Mouse (Mus musculus) kidney, postnatal 0 days (tissue): ENCODE measurements around the gene 1700025G04Rik. TPM values are rescaled to one million over a fixed set of nuclear protein-coding genes. Genes with fewer than 3 reads are reported as not detected.

Experiments used
- ATAC-seq: fragments of 200-750 bp; cut with Nextera tagmentation; replicated peaks from 2 replicates; pipeline ENCODE4 v1.8.0; 2017; ENCODE audit warnings: low read depth, moderate number of reproducible peaks, moderate TSS enrichment, moderate library complexity; ENCODE audit not compliant: low FRiP score
- DNase-seq: peaks from one replicate; pipeline ENCODE4 v3.0.0-alpha.2; 2016; ENCODE audit warnings: low spot score
- H3K27ac ChIP-seq: fragments of 300-500 bp; sonication (generic); 2 replicates; pipeline ENCODE4 v1.5.1; 2014; ENCODE audit warnings: mild to moderate bottlenecking
- H3K27me3 ChIP-seq: fragments of 300-500 bp; sonication (generic); 2 replicates; pipeline ENCODE4 v1.6.1; 2014; ENCODE audit warnings: low read length, mixed read lengths; ENCODE audit not compliant: insufficient read depth
- H3K36me3 ChIP-seq: fragments of 300-500 bp; sonication (generic); 2 replicates; pipeline ENCODE4 v1.6.1; 2014; ENCODE audit warnings: low read length, mixed read lengths; ENCODE audit not compliant: insufficient read depth
- H3K4me1 ChIP-seq: fragments of 300-500 bp; sonication (generic); replicated peaks from 2 replicates; pipeline ENCODE4 v1.6.1; 2014; ENCODE audit warnings: antibody characterized with exemption, low read length, mixed read lengths; ENCODE audit not compliant: insufficient read depth
- H3K4me2 ChIP-seq: fragments of 300-500 bp; sonication (generic); 2 replicates; pipeline ENCODE4 v1.6.1; 2014; ENCODE audit warnings: mild to moderate bottlenecking, low read length, moderate library complexity, mixed read lengths
- H3K4me3 ChIP-seq: fragments of 300-500 bp; sonication (generic); replicated peaks from 2 replicates; pipeline ENCODE4 v1.5.1; 2014; ENCODE audit warnings: low read depth, low read length
- H3K9ac ChIP-seq: fragments of 300-500 bp; sonication (generic); 2 replicates; pipeline ENCODE4 v1.6.1; 2014; ENCODE audit warnings: low read depth, low read length
- H3K9me3 ChIP-seq: fragments of 300-500 bp; sonication (generic); replicated peaks from 2 replicates; pipeline ENCODE4 v1.6.1; 2016; ENCODE audit warnings: low read length, inconsistent platforms, mixed read lengths
- CTCF ChIP-seq: IDR thresholded peaks from 2 replicates; pipeline ENCODE4 v1.5.1; 2016; ENCODE audit warnings: antibody characterized with exemption, low read depth, mild to moderate bottlenecking, moderate library complexity
- WGBS: fragments of 180-500 bp; shearing (Covaris S2); extraction: QIAGEN DNeasy Blood & Tissue Kit; methylation state at CpG from one replicate; pipeline ENCODE4 v1.1.7; 2014; 5-methylcytosine and 5-hydroxymethylcytosine counted together
- polyA plus RNA-seq: library from polyadenylated mRNA; unstranded; fragments of >200 nt; fragmentation: Nextera tagmentation; extraction: Ambion mirVana; gene quantifications from 2 replicates; pipeline ENCODE4 v1.2.1, GENCODE M21; 2015

1700025G04Rik gene
- polyA plus RNA-seq, 1 experiment from 2014 or later, result 15.5 TPM

DNA sequence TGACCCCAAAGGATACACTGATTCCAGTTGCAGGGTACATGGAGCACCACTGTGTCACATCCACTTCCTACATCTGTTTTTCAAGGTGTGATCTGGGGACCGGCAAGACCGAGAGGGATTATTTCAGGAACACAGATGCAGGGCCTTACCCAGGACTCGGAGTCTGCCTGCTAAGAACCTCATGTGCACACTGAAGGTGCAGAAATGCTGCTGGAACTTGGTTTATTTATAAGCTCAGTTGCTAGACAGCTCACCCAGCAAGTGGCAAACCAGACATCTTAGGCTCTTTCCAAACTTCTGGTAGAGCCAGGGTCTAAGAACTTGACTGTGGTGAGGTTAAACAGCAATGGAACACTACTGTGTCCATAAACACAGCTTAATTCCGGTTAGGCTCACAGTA is 61.2 kb downstream of the 1700025G04Rik start:
- H3K9ac ChIP-seq, result no peak overlapping the region
- H3K4me3 ChIP-seq, result no peak overlapping the region
- H3K9me3 ChIP-seq, result no peaks in the 10 kb centered on the region
- no peak overlapping the region for H3K27ac ChIP-seq
- WGBS, result 87% methylated on average over 4 of the region's 4 CpGs
- ATAC-seq, result no peak
- H3K4me2 ChIP-seq, result no peak overlapping the region
- no peaks in the 10 kb centered on the region for H3K36me3 ChIP-seq
- no peaks in the 10 kb centered on the region for H3K27me3 ChIP-seq
- no peak for DNase-seq
- no peak for TF ChIP-seq CTCF
- H3K4me1 ChIP-seq, result no peaks in the 10 kb centered on the region

DNA sequence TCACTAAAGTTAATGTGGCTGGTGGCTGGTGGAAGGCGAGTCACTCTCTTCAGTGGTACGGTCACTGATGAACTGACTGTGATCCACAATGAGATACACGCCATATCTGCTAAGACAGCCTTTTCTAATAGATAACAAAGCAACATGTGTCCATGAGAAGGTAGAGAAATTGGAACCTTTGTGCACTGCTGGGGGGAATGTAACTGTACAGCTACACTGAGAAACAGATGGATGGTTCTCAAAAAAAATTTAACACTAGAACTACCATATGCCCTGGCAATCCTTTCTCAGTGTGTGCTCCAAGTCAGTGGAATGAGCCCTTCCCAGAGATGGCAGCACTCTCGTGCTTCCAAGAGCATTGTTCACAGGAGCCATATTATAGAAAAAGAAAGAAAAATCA is 63.2 kb downstream of the 1700025G04Rik start:
- ATAC-seq (no peak), DNase-seq (no peak)
- no peaks in the 10 kb centered on the region for H3K4me1 ChIP-seq
- H3K9me3 ChIP-seq, result no peaks in the 10 kb centered on the region
- H3K27me3 ChIP-seq, result no peaks in the 10 kb centered on the region
- no peak overlapping the region for H3K27ac ChIP-seq
- H3K4me3 ChIP-seq, result no peak overlapping the region
- WGBS, result 96% methylated on average over 4 of the region's 4 CpGs
- H3K4me2 ChIP-seq, result no peak overlapping the region
- H3K9ac ChIP-seq, result no peak overlapping the region
- no peak for TF ChIP-seq CTCF
- no peaks in the 10 kb centered on the region for H3K36me3 ChIP-seq

DNA sequence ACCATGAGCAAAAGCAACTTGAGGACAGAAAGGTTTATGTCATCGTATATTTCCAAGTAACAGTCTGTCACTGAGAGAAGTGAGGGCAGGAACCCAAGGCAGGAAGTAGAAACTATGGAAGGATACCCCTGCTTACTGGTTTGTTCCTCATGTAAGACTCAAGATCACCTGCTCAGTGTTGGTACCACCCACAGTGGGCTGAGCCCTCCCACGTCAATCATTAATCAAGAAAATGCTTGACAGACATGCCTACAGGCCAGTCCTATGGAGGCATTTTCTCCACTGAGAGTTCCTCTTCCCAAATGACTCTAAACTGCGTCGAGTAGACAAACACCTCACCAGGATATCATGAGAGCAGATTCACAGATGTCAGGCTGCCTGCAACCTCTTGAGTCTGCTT is 64.6 kb downstream of the 1700025G04Rik start:
- no peaks in the 10 kb centered on the region for H3K36me3 ChIP-seq
- no peak overlapping the region for H3K4me2 ChIP-seq
- no peaks in the 10 kb centered on the region for H3K9me3 ChIP-seq
- no peak for TF ChIP-seq CTCF
- H3K9ac ChIP-seq, result no peak overlapping the region
- no peak for DNase-seq
- no peak overlapping the region for H3K27ac ChIP-seq
- no peaks in the 10 kb centered on the region for H3K27me3 ChIP-seq
- no peak overlapping the region for H3K4me3 ChIP-seq
- WGBS, result 89% methylated on average over 4 of the region's 4 CpGs
- H3K4me1 ChIP-seq, result no peaks in the 10 kb centered on the region
- no peak for ATAC-seq

DNA sequence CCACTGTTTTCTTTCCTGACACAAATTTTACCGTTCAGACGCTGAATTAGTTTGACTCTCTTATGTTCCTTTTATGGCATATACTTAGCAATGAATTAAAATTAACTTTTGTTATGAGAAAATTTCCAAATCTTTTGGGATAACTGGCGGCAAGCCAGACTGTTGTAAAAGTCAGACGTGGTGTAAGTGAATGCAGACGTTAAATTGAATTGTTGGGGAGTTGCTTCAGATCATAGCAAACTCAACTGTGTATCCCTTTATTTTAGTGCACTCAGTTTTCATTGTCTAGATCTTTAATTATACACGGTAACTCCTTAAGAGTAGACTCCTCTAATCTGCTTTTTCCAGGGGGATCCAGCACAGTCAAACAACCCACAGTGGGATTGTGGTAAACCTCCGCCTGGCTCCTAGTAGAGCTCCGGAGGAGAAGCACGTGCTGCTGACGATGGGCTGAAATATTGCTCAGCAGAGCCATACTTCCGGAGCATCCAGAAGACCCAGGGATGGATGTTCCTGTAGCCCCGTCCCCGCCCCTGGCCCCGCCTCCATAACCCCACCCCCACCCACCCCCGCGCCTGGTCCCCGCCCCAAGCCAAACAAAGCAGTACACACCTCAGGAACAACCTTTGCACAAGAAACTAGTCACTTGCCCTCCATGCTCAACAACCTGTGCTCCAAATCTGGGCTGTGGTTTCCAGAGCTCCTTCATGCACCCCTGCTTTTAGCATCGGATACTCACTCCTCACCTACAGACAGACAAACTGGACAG is 65.7 kb downstream of the 1700025G04Rik start:
- 55% methylated on average over 18 of the region's 18 CpGs for WGBS
- Histone ChIP-seq H3K36me3 (no peaks in the 10 kb centered on the region), H3K27ac (no peak overlapping the region), H3K9ac (no peak overlapping the region), H3K4me3 (no peak overlapping the region), H3K27me3 (no peaks in the 10 kb centered on the region), H3K9me3 (no peaks in the 10 kb centered on the region), H3K4me1 (no peaks in the 10 kb centered on the region), H3K4me2 (0 out of 2 replicates have a peak overlapping the region, but pooled peaks have one; percentile 10)
- ATAC-seq (no peak), DNase-seq (peak; percentile 27)
- no peak for TF ChIP-seq CTCF

DNA sequence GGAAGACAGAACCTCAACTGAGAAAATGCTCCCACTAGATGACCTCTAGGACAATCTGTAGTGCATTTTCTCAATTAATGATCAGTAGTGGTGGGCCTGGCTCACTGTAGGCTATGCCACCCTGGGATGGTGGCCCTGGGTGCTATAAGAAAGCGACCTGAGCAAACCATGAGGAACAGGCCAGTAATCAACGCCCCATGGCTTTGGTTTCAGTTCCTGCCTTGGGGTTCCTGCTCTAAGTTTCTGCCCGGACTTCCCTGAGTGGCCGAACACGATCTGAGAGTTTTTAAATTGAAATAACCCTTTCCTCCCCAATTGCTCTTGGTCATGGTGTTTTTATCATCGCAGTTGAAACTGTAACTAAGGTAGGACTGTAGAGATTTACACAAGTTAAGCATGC is 69.1 kb downstream of the 1700025G04Rik start:
- Histone ChIP-seq H3K4me3 (no peak overlapping the region), H3K9ac (no peak overlapping the region), H3K36me3 (no peaks in the 10 kb centered on the region), H3K27me3 (no peaks in the 10 kb centered on the region), H3K9me3 (no peaks in the 10 kb centered on the region), H3K4me2 (no peak overlapping the region), H3K27ac (no peak overlapping the region), H3K4me1 (no peaks in the 10 kb centered on the region)
- ATAC-seq, result no peak
- no peak for DNase-seq
- 88% methylated on average over 6 of the region's 6 CpGs for WGBS
- no peak for TF ChIP-seq CTCF

DNA sequence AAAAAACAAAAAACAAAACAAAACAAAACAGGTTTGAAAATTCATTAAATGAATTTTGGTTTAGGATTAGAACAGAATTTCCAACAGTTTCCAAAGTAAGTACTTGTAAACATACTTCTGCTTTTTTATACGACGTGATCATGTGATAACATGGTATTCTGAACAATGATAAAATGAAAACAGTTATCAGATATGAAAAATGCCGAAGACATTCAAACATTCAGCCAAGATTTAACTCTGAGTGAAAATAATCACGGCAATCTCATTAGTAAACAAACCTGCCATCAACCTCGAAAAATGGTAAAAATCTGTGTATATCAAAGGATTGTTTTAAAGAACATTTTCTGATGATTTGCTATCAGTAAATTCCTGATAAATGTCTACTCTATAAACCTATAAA is 69.9 kb downstream of the 1700025G04Rik start:
- ATAC-seq, result no peak

DNA sequence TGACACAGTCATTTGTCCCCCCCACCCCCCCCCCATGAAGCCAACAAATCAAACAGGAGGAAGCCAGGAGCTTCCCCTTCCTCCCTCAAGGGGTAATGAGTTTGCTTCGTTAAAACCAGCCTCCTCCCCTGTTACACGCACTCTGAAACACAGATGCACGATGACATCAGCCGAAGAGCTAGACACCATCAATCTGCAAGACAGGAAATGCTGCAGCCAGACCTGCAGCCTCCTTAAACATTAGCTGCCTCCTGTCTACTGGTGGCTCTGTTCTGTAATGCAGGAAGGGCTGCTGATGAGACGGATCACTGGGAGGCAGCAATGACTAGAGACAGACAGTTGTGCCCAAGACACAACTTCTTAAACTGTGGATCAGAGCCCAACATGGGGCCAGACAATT is 70.7 kb downstream of the 1700025G04Rik start:
- peak; percentile 40; the same call in 1 of the 2 replicates for TF ChIP-seq CTCF
- no peaks in the 10 kb centered on the region for H3K9me3 ChIP-seq
- no peak overlapping the region for H3K4me3 ChIP-seq
- ATAC-seq (peak; percentile 80; the same call in 1 of the 2 replicates), DNase-seq (peak; percentile 86)
- no peaks in the 10 kb centered on the region for H3K27me3 ChIP-seq
- no peak overlapping the region for H3K27ac ChIP-seq
- WGBS, result 11% methylated on average over 5 of the region's 5 CpGs
- H3K9ac ChIP-seq, result no peak overlapping the region
- no peaks in the 10 kb centered on the region for H3K36me3 ChIP-seq
- H3K4me2 ChIP-seq, result no peak overlapping the region
- H3K4me1 ChIP-seq, result no peaks in the 10 kb centered on the region

More for the DNA sequence above, 69.9 kb downstream of the 1700025G04Rik start:
- no peak overlapping the region for H3K4me3 ChIP-seq
- H3K36me3 ChIP-seq, result no peaks in the 10 kb centered on the region
- WGBS, result 82% methylated on average over 5 of the region's 5 CpGs
- DNase-seq, result no peak
- H3K9me3 ChIP-seq, result no peaks in the 10 kb centered on the region
- no peak overlapping the region for H3K4me2 ChIP-seq
- no peaks in the 10 kb centered on the region for H3K4me1 ChIP-seq
- H3K9ac ChIP-seq, result no peak overlapping the region
- H3K27me3 ChIP-seq, result no peaks in the 10 kb centered on the region
- H3K27ac ChIP-seq, result no peak overlapping the region
- TF ChIP-seq CTCF, result no peak
